Mouse (Mus musculus) CH12.LX (cell line): ENCODE results near the gene Gm10964.

Experiments
- CTCF ChIP-seq, 2 experiments: IDR thresholded peaks in 1 of 2; conservative IDR thresholded peaks in 1 of 2; 2 replicates each; pipeline ENCODE4 v1.5.1; 2011 to 2012; ENCODE audit warnings: low read depth in 2 of 2, low read length in 2 of 2, improper control_type of control experiment in 1 of 2, inconsistent platforms in 1 of 2, mild to moderate bottlenecking in 1 of 2, moderate library complexity in 1 of 2
- MYC ChIP-seq: IDR thresholded peaks from 2 replicates; pipeline ENCODE4 v1.6.1; 2011; ENCODE audit warnings: low read depth, mild to moderate bottlenecking, improper control_type of control experiment, low read length
- POLR2A ChIP-seq: IDR thresholded peaks from 2 replicates; pipeline ENCODE4 v1.6.1; 2011; ENCODE audit warnings: low read depth, mild to moderate bottlenecking, improper control_type of control experiment, low read length
- SMC3 ChIP-seq: IDR thresholded peaks from 2 replicates; pipeline ENCODE4 v1.6.1; 2011; ENCODE audit warnings: low read depth, low read length, improper control_type of control experiment

GRCm38 (mm10) chr3:103789096-103789495 lies 49.9 kb downstream of the Gm10964 start:
- TF ChIP-seq SMC3 = no peak
- TF ChIP-seq MYC = no peak
- no peak for TF ChIP-seq CTCF (conservative IDR thresholded peaks at IDR 0.05 in 1 of 2, IDR thresholded peaks at IDR 0.05 in 1 of 2; ENCODE audit: low read depth in 2 of 2, low read length in 2 of 2)
- no peak for TF ChIP-seq POLR2A
